Mouse (Mus musculus) lung, adult 18-20 months (tissue): ENCODE results near the gene Ppp2r2c.

Experiments used
- DNase-seq, 2 experiments: peaks; one replicate each; pipeline ENCODE4 v3.0.0; 2022; ENCODE audit warnings: mixed read lengths in 2 of 2

Gene Ppp2r2c

GRCm38 (mm10) chr5:36875956-36876355 lies 7.6 kb downstream of the Ppp2r2c start:
- DNase-seq = no peak

- DNase-seq = no peak
These were observed 8.6 kb downstream of the Ppp2r2c start for GRCm38 (mm10) chr5:36876777-36877396.

- no peak for DNase-seq
These were observed 9.3 kb downstream of the Ppp2r2c start for GRCm38 (mm10) chr5:36877641-36878040.

- no peak for DNase-seq
These were observed 10.5 kb downstream of the Ppp2r2c start for GRCm38 (mm10) chr5:36878801-36879200.

- DNase-seq = no peak
These were observed 12.3 kb downstream of the Ppp2r2c start for GRCm38 (mm10) chr5:36880622-36881021.

GRCm38 (mm10) chr5:36883516-36883915 lies 15.2 kb downstream of the Ppp2r2c start:
- no peak for DNase-seq

- DNase-seq = no peak
These were observed 16.8 kb downstream of the Ppp2r2c start for GRCm38 (mm10) chr5:36885067-36885466.

- no peak for DNase-seq
These were observed 17.3 kb downstream of the Ppp2r2c start for GRCm38 (mm10) chr5:36885595-36885994.

GRCm38 (mm10) chr5:36886298-36886697 lies 18.0 kb downstream of the Ppp2r2c start:
- no peak for DNase-seq

GRCm38 (mm10) chr5:36886852-36887283 lies 18.6 kb downstream of the Ppp2r2c start:
- no peak for DNase-seq

GRCm38 (mm10) chr5:36887299-36887988 lies 19.1 kb downstream of the Ppp2r2c start:
- no peak for DNase-seq

GRCm38 (mm10) chr5:36888501-36888900 lies 20.2 kb downstream of the Ppp2r2c start:
- DNase-seq = no peak

- no peak for DNase-seq
These were observed 20.6 kb downstream of the Ppp2r2c start for GRCm38 (mm10) chr5:36888911-36889310.

GRCm38 (mm10) chr5:36889380-36889886 lies 21.1 kb downstream of the Ppp2r2c start:
- no peak for DNase-seq

GRCm38 (mm10) chr5:36890794-36891193 lies 22.5 kb downstream of the Ppp2r2c start:
- no peak for DNase-seq

- DNase-seq = no peak
These were observed 23.6 kb downstream of the Ppp2r2c start for GRCm38 (mm10) chr5:36891793-36892470.

GRCm38 (mm10) chr5:36893263-36893662 lies 24.9 kb downstream of the Ppp2r2c start:
- no peak for DNase-seq

GRCm38 (mm10) chr5:36894070-36894469 lies 25.8 kb downstream of the Ppp2r2c start:
- DNase-seq = no peak

- DNase-seq = no peak
These were observed 26.5 kb downstream of the Ppp2r2c start for GRCm38 (mm10) chr5:36894604-36895368.

GRCm38 (mm10) chr5:36895621-36896573 lies 27.6 kb downstream of the Ppp2r2c start:
- DNase-seq = no peak

- no peak for DNase-seq
These were observed 29.7 kb downstream of the Ppp2r2c start for GRCm38 (mm10) chr5:36897999-36898398.
